Mouse (Mus musculus) adrenal gland, postnatal 25 days (tissue): Measurements from ENCODE around the gene Elp6. TPM values are rescaled to one million over a fixed set of nuclear protein-coding genes. Genes with fewer than 3 reads are reported as not detected.
A peak's percentile ranks its signal among the peaks of the same experiment; 100 is the strongest.
"Not testable (repeated sequence)": the region's sequence is repeated elsewhere in the genome, so short reads cannot be mapped to it uniquely, and the experiment has no call there.

Experiments
- DNase-seq: peaks from one replicate; pipeline ENCODE4 v3.0.0; 2021; ENCODE audit warnings: mixed read lengths
- total RNA-seq: library from RNA; stranded (reverse); gene quantifications from 2 replicates; pipeline ENCODE4 v1.2.3, GENCODE M21; 2021

Gene Elp6
- total RNA-seq, 1 experiment from 2014 or later = 10.1 TPM

DNA sequence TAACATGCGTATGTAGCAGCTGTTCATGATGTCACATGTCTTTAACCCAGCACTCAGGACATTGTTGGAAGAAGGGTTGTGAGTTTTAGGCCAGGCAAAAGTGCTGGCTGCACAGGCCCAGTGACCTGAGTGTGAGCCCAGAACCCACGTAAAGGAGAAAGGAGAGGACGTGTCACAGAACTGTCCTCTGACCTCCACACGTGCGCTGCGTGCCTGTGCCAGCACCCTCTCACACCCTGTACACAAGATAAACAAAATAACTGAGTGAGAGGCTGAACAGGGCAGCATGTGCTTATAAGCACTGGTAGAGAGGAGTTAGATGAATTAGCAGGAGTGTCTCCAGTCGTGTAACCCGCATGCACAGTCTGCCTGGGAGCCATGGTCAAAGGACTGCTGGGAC, 11.5 kb downstream of the Elp6 start:
- DNase-seq = no peak

DNA sequence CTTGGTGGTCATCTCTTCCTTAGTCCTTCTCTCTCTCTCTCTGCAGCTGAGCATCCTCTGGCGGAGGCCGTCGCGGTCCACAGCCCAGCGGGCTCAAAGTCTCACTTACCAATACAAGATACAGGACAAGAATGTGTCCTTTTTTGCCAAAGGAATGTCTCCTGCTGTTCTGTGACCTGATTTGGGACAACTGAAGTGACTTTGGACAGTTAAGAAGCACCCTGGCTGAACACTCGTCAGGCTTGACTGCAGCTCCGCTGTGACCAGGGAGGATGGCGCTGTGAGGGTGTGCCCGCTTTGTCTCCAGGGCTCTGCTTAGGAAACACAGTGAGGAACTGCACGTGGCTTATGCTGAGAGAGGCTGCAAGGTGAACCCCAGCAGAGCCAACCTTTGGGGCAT, 15.8 kb downstream of the Elp6 start:
- DNase-seq = no peak

DNA sequence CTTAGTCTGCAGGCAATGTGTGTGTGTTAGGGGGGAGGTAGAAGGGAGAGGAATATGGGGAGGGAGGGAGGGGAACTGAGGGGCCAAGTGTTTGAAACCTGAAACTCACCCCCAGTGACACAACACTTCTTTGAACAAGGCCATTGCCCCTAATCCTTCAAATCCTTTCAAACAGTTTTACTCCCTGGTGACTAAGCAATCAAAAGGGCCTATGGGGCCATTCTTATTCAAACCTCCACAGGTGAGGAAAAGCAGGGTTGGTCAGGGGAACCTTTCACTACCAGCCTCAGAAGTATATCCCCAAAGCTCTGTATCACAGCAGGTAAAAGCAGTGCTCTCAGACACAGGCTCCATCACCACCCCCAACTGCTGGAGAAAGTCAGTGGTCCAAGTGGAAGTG, 18.0 kb downstream of the Elp6 start:
- no peak for DNase-seq

DNA sequence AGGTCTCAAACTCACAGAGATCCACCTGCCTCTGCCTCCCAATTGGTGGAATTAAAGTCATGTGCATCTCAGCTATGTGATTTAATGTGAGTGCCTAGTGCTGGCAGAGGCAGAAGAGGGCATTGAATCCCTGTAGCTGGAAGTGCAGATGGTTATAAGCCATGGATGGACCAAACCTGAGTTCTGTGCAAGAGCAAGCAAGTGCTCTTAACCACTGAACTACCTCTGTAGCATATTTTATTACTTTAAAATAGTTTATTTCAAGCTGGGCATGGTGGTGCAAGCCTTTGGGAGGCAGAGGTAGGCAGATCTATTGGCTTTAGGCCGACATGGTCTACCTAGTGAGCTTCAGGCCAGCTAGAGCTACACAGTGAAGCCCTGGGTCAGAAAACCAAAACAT, 19.2 kb downstream of the Elp6 start:
- no peak for DNase-seq

GRCm38 (mm10) chr9:110328178-110328577, 23.2 kb downstream of the Elp6 start:
- no peak for DNase-seq

- DNase-seq = no peak
Measured at GRCm38 (mm10) chr9:110328946-110329630, 24.1 kb downstream of the Elp6 start.

DNA sequence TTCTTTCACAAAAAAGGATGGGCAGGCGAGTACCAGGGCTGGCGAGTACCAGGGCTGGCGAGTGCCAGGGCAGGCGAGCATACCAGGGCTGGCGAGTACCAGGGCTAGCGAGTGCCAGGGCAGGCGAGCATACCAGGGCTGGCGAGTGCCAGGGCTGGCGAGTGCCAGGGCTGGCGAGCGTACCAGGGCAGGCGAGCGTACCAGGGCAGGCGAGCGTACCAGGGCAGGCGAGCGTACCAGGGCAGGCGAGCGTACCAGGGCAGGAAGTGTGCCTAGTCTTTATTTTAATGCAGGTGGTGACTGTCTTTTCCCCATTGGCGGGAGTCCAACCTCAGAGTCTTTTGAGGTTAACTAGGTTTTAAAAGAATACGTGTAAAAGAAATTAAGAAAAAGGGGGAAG, 24.7 kb downstream of the Elp6 start:
- DNase-seq = no peak

DNA sequence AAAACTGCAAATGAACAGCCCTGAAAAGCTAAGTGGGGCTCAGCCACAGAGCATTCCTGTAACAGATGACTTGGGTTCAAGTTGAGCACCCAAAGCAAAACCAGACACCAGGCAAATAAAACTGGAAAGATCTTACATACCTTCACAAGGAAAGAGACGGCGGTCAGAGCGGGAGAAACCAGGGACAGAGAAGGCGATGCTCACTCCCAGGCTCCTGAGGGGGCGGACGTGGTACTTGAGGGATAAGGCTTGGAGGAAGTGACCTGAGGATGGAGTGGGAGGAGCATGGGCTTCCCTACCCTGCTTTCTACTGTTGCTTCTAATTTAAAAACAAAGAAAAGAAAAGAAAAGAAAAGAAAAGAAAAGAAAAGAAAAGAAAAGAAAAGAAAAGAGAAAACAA, 25.4 kb downstream of the Elp6 start:
- no peak for DNase-seq

DNA sequence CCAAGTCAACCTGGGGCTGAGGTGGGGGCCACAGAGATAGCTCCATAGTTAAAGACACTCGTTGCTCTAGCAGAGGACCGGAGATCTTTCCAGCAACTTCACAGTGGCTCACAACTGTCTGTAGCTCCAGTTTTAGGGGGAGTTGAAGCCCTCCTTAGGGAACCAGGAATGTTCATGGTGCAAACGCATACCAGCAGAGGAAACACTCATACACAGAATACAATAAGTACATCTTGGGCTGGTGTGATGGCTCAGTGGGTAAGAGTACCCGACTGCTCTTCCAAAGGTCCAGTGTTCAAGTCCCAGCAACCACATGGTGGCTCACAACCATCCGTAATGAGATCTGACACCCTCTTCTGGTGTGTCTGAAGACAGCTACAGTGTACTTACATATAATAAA, 25.9 kb downstream of the Elp6 start:
- not testable (repeated sequence) for DNase-seq

DNA sequence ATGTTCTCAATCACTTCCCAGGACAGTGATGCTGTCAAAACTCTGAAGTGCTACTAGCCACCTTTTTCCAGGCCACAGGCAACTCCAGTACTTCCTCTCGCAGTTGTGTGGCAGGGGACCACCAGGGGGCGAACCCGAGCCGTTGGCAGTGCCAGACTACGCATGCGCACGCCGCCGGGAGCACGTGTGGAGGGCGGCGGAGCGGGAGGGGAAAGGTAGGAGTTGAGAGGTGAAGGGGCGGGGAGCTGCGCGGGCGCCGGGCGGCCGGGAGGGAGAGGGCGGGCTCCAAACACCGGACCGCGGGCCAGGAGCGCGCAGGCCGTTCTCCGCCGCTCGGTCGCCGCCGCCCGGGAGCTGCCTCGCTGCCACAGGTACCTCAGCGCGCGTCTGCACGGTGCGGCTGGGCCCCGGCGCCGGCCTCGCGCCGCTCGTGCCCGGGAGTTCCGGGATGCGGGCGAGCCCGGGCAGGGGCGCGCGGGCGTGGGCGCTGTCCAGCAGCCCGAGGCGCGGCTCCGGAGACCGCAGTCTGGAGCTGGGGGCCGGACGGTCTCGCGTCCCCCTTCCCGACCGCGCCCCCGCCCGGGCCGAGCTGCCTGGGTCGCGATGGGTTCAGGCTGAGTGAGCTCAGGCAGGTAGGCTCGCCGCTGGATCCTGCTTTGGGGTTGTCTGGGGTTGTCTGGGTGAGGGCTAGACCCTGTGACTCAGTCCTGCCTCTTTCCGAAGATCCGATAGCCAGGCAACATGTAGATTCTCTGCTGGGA, 28.3 kb downstream of the Elp6 start, which contains the start of gene Scap:
TSS of gene Scap (plus strand) at position 154 of the 761 bp plus-strand sequence.
- DNase-seq = peak; percentile 99

DNA sequence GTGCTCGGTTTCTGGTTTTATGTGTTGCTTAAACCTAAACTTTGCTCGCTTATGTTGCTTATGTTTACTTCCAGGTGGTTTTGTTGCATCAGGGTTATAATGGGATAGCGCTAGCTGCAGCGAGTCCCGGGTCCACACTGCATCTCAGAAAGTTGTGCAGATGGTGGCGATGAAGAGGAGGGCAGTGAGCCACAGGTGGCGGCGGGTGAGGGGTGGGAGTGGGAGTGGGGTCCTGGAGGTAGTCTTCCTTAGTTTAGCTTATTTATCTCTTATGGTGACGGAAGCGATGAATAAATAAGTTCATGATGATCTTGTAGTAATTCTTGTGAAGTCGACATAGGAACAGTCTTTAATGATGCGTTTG, 28.9 kb downstream of the Elp6 start:
- no peak for DNase-seq

GRCm38 (mm10) chr9:110334849-110335248, 29.9 kb downstream of the Elp6 start:
- DNase-seq = no peak

GRCm38 (mm10) chr9:110340037-110340750, 35.2 kb downstream of the Elp6 start:
- DNase-seq = no peak

DNA sequence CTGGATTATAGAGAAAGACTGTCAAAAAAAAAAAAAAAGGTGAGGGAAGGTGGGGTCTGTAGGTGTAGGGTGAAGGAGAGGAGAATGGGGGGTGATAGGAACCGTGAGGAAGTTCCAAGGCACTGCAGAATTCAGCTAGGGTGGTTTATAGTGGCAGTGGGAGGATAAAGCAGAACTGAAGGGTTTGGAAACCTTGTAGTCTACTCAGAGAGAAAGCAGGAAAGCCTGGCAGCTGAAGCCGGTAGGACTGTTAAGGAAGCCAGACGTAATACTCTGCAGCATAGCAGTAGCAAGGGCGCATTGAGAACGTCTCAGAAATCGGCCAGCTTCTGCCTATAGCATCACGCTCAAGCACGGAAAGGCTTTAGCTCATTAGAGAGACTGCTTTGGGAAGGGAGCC, 37.0 kb downstream of the Elp6 start:
- DNase-seq = no peak

GRCm38 (mm10) chr9:110343805-110344204, 38.8 kb downstream of the Elp6 start:
- no peak for DNase-seq

DNA sequence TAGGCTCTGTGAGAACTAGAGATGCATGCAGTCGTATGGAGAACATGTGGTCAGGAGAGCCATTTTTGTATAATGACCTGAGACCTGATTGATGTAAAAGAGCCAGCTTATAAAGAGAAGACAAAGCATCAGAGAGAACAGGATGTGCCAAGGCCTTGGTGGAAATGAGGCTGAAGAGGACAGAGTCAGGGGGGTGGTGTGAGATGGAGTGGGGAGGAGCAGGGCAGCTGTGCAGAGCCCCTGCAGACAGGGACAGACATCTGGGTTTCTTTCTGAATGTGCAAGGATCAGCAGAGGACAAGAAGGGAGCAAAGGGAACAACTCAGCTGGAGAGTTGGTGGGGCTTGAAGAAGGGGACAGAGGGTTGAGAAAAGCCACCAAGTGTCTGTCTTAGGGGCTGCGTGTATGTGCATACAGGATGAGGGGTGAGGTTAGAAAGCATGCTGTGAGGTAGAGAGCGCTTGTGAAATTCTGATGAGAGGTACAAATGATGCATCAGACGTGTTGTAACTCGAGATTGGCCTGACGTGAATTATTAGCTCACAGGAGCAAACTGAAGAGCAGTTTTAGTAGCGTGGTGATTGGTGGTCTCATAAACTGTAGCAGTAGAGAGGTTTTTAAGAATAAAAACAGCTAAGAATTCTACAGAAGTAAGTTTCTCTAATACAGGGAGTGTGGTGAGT, 40.2 kb downstream of the Elp6 start:
- no peak for DNase-seq

DNA sequence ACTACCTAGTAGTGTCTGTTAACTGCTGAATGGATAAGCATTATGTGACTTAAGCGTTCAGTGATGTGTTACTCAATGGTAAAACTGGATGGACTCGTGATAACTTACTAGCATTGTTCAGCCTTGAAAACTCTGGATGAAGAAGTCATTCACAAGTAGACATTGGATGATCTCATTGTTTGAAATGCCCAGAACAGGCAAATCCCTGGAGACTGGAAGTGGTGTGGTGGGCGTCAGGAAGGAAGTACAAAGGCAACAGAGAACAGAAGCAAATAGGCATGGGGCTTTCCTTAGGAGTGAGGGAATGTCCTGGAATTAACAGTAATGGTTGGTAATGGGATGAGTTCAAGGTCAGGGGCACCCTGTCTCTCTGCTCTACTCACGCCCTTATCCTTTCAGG, 43.9 kb downstream of the Elp6 start:
- DNase-seq = no peak

GRCm38 (mm10) chr9:110350188-110350587, 45.2 kb downstream of the Elp6 start:
- no peak for DNase-seq

- DNase-seq = no peak
Measured at GRCm38 (mm10) chr9:110350612-110351011, 45.6 kb downstream of the Elp6 start.

GRCm38 (mm10) chr9:110351350-110351749, 46.4 kb downstream of the Elp6 start:
- no peak for DNase-seq

- no peak for DNase-seq
Measured at GRCm38 (mm10) chr9:110351932-110352632, 47.1 kb downstream of the Elp6 start.

GRCm38 (mm10) chr9:110358341-110358740, 53.4 kb downstream of the Elp6 start:
- DNase-seq = no peak
